Mouse (Mus musculus): ENCODE measurements around the gene Eif4a2. TPM values are rescaled to one million over a fixed set of nuclear protein-coding genes. Genes with fewer than 3 reads are reported as not detected.

Gene Eif4a2
- polyA plus RNA-seq, 1 experiment from 2014 or later = 147 TPM

Small RNA genes within 50 kb of the gene (microRNA-seq; reads per million reads assigned to microRNA genes)
- gene Gm49346 = not detected

Other genes starting within 250 kb of the Eif4a2 start
- gene Tbccd1, start 249.8 kb upstream of the Eif4a2 start, polyA plus RNA-seq (2015; fragmentation: Nextera tagmentation; extraction: Ambion mirVana) = 18.3 and 19.2 TPM in 2 replicates
- 96.7 and 115 TPM in 2 replicates for gene Dnajb11, start 249.6 kb upstream of the Eif4a2 start, polyA plus RNA-seq (2015; fragmentation: Nextera tagmentation; extraction: Ambion mirVana)
- gene Ahsg, start 216.2 kb upstream of the Eif4a2 start, polyA plus RNA-seq (2015; fragmentation: Nextera tagmentation; extraction: Ambion mirVana) = 4.3 and 13.4 TPM in 2 replicates
- 0.10 TPM in 1 of 2 replicates, not detected in the other for gene Fetub, start 189.1 kb upstream of the Eif4a2 start, polyA plus RNA-seq (2015; fragmentation: Nextera tagmentation; extraction: Ambion mirVana)
- not detected in 2 replicates for gene Hrg, start 156.4 kb upstream of the Eif4a2 start, polyA plus RNA-seq (2015; fragmentation: Nextera tagmentation; extraction: Ambion mirVana)
- not detected in 2 replicates for gene Kng2, start 78.0 kb upstream of the Eif4a2 start, polyA plus RNA-seq (2015; fragmentation: Nextera tagmentation; extraction: Ambion mirVana)
- gene Kng1, start 49.6 kb upstream of the Eif4a2 start, polyA plus RNA-seq (2015; fragmentation: Nextera tagmentation; extraction: Ambion mirVana) = 0.94 and 8.3 TPM in 2 replicates
- gene Rfc4, start 20.3 kb downstream of the Eif4a2 start, polyA plus RNA-seq (2015; fragmentation: Nextera tagmentation; extraction: Ambion mirVana) = 93.0 and 96.8 TPM in 2 replicates
- 0.15 TPM in 1 of 2 replicates, not detected in the other for gene Adipoq, start 39.1 kb downstream of the Eif4a2 start, polyA plus RNA-seq (2015; fragmentation: Nextera tagmentation; extraction: Ambion mirVana)
- 15.9 and 18.1 TPM in 2 replicates for gene St6gal1, start 117.3 kb downstream of the Eif4a2 start, polyA plus RNA-seq (2015; fragmentation: Nextera tagmentation; extraction: Ambion mirVana)

Data from heart, embryonic 13.5 days (tissue).